Mouse (Mus musculus): ENCODE results near the gene Fblim1.

DNA sequence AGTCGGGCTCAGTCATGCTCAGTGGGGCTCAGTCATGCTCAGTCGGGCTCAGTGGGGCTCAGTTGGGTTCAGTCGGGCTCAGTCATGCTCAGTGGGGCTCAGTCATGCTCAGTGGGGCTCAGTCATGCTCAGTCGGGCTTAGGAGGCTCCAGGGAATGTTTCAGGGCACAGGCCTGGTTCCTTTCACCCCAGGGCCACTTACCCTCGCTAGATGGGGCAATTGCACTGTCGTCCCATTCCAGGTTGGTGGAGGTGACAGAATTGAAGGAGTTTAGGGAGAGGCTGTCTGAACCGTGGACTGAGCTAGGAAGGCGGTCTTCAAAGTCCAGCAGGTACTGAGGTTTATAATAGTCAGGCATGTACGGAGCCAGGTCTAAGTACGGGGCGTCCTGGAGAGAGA is 33.6 kb upstream of the Fblim1 start:
- no peak for TF ChIP-seq CTCF (IDR thresholded peaks at IDR 0.05; ENCODE audit: low read depth)
- no peak for TF ChIP-seq EP300 (IDR thresholded peaks at IDR 0.05; ENCODE audit: low read depth)

All from liver, postnatal 0 days (tissue).